In the genomic region with DNA sequence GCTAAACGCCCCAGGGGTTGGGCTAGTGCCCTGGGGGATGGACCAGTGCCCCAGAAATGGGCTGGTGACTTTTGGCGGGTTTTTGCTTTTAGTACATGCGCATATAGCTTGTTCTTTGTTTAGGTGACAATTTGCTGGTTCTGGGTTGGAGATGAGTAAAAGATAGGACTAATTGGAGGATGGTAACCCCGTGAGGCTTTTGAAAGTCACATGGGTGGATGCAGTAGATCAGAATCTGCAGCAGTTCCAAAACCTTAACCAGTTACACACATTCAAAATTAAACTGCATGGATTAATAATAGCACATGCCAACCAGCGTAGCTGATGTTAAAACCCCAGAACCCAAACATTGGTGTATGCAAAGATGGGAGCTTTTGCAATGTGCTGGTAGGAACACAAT, we compare ENCODE assay signal across 12 mouse cellular contexts. TPM values are rescaled to one million over a fixed set of nuclear protein-coding genes. Genes with fewer than 3 reads are reported as not detected.
DNase-seq lines count a peak whose midpoint lies in the region; ATAC-seq and TF ChIP-seq lines count a peak whose summit lies in the region.
"Had no signal": no experiment of that assay in that cellular context is flagged by ENCODE, and none has a peak within 500 bp of the region (broad histone marks: within the 10 kb centered on the region; RNA-seq: fewer than 3 reads in every experiment).

No protein-coding gene starts in this region.

- H3K4me1 ChIP-seq in kidney, embryonic 14.5 days (ENCODE audit: control insufficient read depth, insufficient read depth, low read length): no peaks in the 10 kb centered on the region
- no peaks in the 10 kb centered on the region for H3K4me1 ChIP-seq in embryonic facial prominence, embryonic 12.5 days
- H3K4me1 ChIP-seq in forebrain, postnatal 0 days (ENCODE audit: insufficient read depth): 0 out of 2 replicates have a peak, but pooled peaks cover 3% of the 10 kb centered on the region
- H3K4me1 ChIP-seq in midbrain, embryonic 16.5 days (ENCODE audit: control insufficient read depth, insufficient read depth, low read length): no peaks in the 10 kb centered on the region
- H3K4me1 ChIP-seq: liver, embryonic 13.5 days had no signal

- no peak overlapping the region for H3K9ac ChIP-seq in kidney, embryonic 14.5 days (ENCODE audit: low read depth, low read length)
- no peak overlapping the region for H3K9ac ChIP-seq in embryonic facial prominence, embryonic 12.5 days
- H3K9ac ChIP-seq in forebrain, postnatal 0 days: 0 out of 2 replicates have a peak overlapping the region, but pooled peaks have one; percentile 15
- no peak overlapping the region for H3K9ac ChIP-seq in midbrain, embryonic 16.5 days (ENCODE audit: low read depth, low read length)
- H3K9ac ChIP-seq: liver, embryonic 13.5 days had no signal

- DNase-seq in kidney, postnatal 14 days: no peak
- DNase-seq in forebrain, postnatal 0 days: no peak
- DNase-seq in kidney, postnatal 36 days: no peak
- DNase-seq: heart, postnatal 4 days; layer of hippocampus, adult 9-11 months; liver, embryonic 13.5 days; right cerebral cortex, adult 18-20 months had no signal

- H3K4me3 ChIP-seq in kidney, embryonic 14.5 days (ENCODE audit: low read length): no peak overlapping the region; the same call in 1 of the 2 replicates
- no peak overlapping the region for H3K4me3 ChIP-seq in embryonic facial prominence, embryonic 12.5 days
- no peak overlapping the region for H3K4me3 ChIP-seq in forebrain, postnatal 0 days (ENCODE audit: low read depth, low read length)
- peak overlapping the region; percentile 8; the same call in 1 of the 2 replicates for H3K4me3 ChIP-seq in midbrain, embryonic 16.5 days (ENCODE audit: low read depth, low read length)

- no peaks in the 10 kb centered on the region for H3K27me3 ChIP-seq in kidney, embryonic 14.5 days (ENCODE audit: control insufficient read depth, insufficient read depth, low read length)
- no peaks in the 10 kb centered on the region for H3K27me3 ChIP-seq in embryonic facial prominence, embryonic 12.5 days
- no peaks in the 10 kb centered on the region for H3K27me3 ChIP-seq in forebrain, postnatal 0 days (ENCODE audit: insufficient read depth, low read length)
- no peaks in the 10 kb centered on the region for H3K27me3 ChIP-seq in midbrain, embryonic 16.5 days (ENCODE audit: control insufficient read depth, insufficient read depth, low read depth, low read length)
- H3K27me3 ChIP-seq: liver, embryonic 13.5 days had no signal

- 61% methylated on average over 5 of the region's 5 CpGs for WGBS in kidney, embryonic 14.5 days
- WGBS in embryonic facial prominence, embryonic 12.5 days: 52% methylated on average over 5 of the region's 5 CpGs
- 34% methylated on average over 5 of the region's 5 CpGs for WGBS in forebrain, postnatal 0 days
- 38% methylated on average over 5 of the region's 5 CpGs for WGBS in midbrain, embryonic 16.5 days

- no peaks in the 10 kb centered on the region for H3K36me3 ChIP-seq in kidney, embryonic 14.5 days (ENCODE audit: control insufficient read depth, insufficient read depth, low read length)
- H3K36me3 ChIP-seq in embryonic facial prominence, embryonic 12.5 days: no peaks in the 10 kb centered on the region
- H3K36me3 ChIP-seq in forebrain, postnatal 0 days (ENCODE audit: insufficient read depth): no peaks in the 10 kb centered on the region
- no peaks in the 10 kb centered on the region for H3K36me3 ChIP-seq in midbrain, embryonic 16.5 days (ENCODE audit: control insufficient read depth, insufficient read depth, low read length)
- H3K36me3 ChIP-seq: liver, embryonic 13.5 days had no signal

- H3K9me3 ChIP-seq in kidney, embryonic 14.5 days (ENCODE audit: control insufficient read depth, low read length): no peaks in the 10 kb centered on the region
- no peaks in the 10 kb centered on the region for H3K9me3 ChIP-seq in embryonic facial prominence, embryonic 12.5 days
- H3K9me3 ChIP-seq in forebrain, postnatal 0 days (ENCODE audit: low read length): no peaks in the 10 kb centered on the region
- no peaks in the 10 kb centered on the region for H3K9me3 ChIP-seq in midbrain, embryonic 16.5 days (replicated peaks; ENCODE audit: control insufficient read depth, low read length, poor library complexity, severe bottlenecking)
- H3K9me3 ChIP-seq: liver, embryonic 13.5 days had no signal

- no peak overlapping the region for H3K27ac ChIP-seq in kidney, embryonic 14.5 days (ENCODE audit: low read depth, low read length)
- H3K27ac ChIP-seq in embryonic facial prominence, embryonic 12.5 days: no peak overlapping the region
- no peak overlapping the region for H3K27ac ChIP-seq in forebrain, postnatal 0 days (ENCODE audit: low read depth, low read length)
- no peak overlapping the region for H3K27ac ChIP-seq in midbrain, embryonic 16.5 days (ENCODE audit: low read length)
- H3K27ac ChIP-seq: liver, embryonic 13.5 days had no signal

- ATAC-seq in kidney, embryonic 14.5 days (ENCODE audit: low FRiP score, low TSS enrichment): 0 out of 2 replicates have a peak, but pooled peaks have one; percentile 28
- no peak for ATAC-seq in embryonic facial prominence, embryonic 12.5 days (ENCODE audit: insufficient number of reproducible peaks, insufficient read depth, low FRiP score, low TSS enrichment)
- peak; percentile 53 for ATAC-seq in forebrain, postnatal 0 days
- ATAC-seq in midbrain, embryonic 16.5 days: peak; percentile 47
- ATAC-seq in megakaryocyte, adult 5-6 weeks (ENCODE audit: poor library complexity, severe bottlenecking): no peak
- ATAC-seq: activated CD4-positive, CD25-positive, alpha-beta regulatory T cell, adult 4 months had no signal

- no peak overlapping the region for H3K4me2 ChIP-seq in kidney, embryonic 14.5 days (replicated peaks; ENCODE audit: low read depth, low read length)
- H3K4me2 ChIP-seq in embryonic facial prominence, embryonic 12.5 days (replicated peaks): peak overlapping the region; percentile 44; the same call in 1 of the 2 replicates
- peak overlapping the region; percentile 43 for H3K4me2 ChIP-seq in forebrain, postnatal 0 days (ENCODE audit: low read depth)
- H3K4me2 ChIP-seq in midbrain, embryonic 16.5 days (ENCODE audit: low read length): peak overlapping the region; percentile 39

- no peak for TF ChIP-seq CTCF in forebrain, postnatal 0 days (IDR thresholded peaks at IDR 0.05; ENCODE audit: low read depth)

RNA-seq across cellular contexts. Expression of gene Samd9l, which starts 57.9 kb away (rescaled TPM):
- 4.7 and 8.2 TPM in 2 replicates for polyA plus RNA-seq in kidney, embryonic 14.5 days (2014; fragmentation: Nextera tagmentation; extraction: Ambion mirVana)
- polyA plus RNA-seq in embryonic facial prominence, embryonic 12.5 days (2016; fragmentation: Nextera tagmentation; extraction: Ambion mirVana): 0.83 and 0.84 TPM in 2 replicates
- total RNA-seq in forebrain, postnatal 0 days (2014; rRNA removed): 3.6 and 4.0 TPM in 2 replicates
- polyA plus RNA-seq in forebrain, postnatal 0 days (2015; fragmentation: Nextera tagmentation; extraction: Ambion mirVana): 1.3 TPM in 2 replicates
- polyA plus RNA-seq in midbrain, embryonic 16.5 days (2015; fragmentation: Nextera tagmentation; extraction: Ambion mirVana): 1.3 and 1.5 TPM in 2 replicates
- 107 and 110 TPM in 2 replicates for total RNA-seq in megakaryocyte, adult 5-6 weeks (2015)
- total RNA-seq in megakaryocyte, adult 5-6 weeks (2017): 131 and 141 TPM in 2 replicates

Comparison
In these comparisons a context has a peak if more than half of its experiments do, and no peak if none do; other contexts are left out.
1. ATAC-seq: peak in kidney, embryonic 14.5 days (single experiment), forebrain, postnatal 0 days (single experiment) and midbrain, embryonic 16.5 days (single experiment); none in embryonic facial prominence, embryonic 12.5 days (single experiment) and megakaryocyte, adult 5-6 weeks (single experiment).